Mouse (Mus musculus): ENCODE results near the gene Lbx2.
A peak's percentile ranks its signal among the peaks of the same experiment; 100 is the strongest.

Gene Lbx2

DNA sequence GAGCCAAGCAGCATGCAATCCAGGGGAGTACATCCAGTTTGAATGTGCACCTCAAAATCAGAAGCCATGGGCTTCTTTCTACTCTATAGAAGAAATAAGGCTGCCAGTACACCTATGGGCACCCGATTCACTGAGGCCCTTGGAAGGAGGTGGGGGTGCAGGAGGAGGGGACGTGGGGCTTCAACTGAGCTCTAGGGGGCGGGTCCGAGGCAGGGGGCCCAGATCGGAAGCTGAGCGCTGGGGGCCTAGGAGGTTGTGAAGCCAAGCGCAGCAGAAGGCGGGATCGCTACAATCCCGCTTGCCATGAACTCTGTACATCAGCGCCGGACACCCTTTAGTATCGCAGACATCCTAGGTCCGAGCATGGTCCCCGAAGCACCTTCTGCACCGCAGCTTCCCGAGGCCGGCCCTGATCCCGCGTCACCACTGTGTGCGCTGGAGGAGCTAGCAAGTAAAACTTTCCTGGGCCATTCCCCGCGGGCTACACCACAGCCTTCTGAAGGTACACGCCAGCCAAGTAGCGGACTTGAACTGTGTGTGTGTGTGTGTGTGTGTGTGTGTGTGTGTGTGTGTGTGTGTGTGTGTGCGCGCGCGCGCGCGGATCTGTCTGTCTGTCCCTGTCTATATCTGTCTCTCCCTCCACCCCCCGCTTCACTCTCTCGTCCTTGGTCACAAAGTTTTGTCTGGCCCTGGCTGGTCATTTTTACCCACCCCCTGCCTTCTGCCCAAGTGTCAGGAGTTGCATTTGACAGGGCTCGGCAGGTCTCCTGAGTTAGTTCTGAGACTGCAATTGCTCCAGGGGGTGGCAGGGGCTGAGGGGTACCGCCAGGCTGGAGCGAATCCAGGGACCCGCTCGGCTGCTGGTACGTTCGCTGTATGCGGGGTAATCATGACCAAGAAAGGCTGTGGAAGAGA, at the start of gene Lbx2:
TSS of gene Lbx2 (plus strand) at position 247 of the 915 bp plus-strand sequence.
- no peak for DNase-seq (ENCODE audit: low spot score)

DNA sequence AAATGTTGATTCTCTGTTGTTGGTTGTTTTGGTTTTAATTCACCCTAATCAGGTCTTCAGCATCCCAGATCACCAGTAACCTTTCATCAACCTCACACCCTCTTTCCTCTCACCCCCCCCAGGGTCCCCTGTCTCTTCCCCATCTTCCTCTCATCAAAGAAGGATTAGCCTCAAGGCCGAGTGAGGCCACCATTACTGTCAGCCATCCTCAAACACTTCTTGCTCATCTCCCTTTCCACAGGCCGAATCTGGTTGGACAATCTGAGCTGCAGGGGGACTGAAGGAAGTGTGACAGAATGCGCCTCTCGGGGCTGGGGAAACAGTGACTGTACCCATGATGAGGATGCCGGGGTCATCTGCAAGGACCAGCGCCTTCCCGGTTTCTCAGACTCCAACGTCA, 49.0 kb upstream of the Lbx2 start:
- no peak for DNase-seq (ENCODE audit: low spot score)

DNA sequence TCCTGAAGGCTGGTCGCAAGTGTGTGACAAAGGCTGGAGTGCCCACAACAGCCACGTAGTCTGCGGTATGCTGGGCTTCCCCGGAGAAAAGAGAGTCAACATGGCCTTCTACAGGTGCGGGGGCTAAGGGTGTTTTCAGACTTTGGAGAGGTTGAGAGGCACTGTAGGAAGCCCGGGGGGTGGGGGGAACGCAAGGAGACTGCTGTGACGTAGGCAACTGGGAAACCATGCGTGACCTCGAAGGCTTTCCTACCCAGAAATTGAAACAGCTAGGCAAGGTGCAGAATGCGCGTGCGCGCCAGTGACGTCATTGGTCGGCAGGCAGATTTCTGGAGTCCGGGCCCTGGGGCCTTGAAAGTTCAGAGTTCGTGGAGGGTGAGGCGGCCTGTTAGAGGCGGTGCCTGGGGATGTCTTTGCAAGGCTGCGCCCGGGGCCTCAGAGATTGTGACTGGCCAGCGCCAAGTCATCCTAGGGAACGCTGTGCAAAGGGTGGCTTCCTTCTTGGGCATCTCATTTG, 47.6 kb upstream of the Lbx2 start:
- peak; percentile 89 for DNase-seq (ENCODE audit: low spot score)

DNA sequence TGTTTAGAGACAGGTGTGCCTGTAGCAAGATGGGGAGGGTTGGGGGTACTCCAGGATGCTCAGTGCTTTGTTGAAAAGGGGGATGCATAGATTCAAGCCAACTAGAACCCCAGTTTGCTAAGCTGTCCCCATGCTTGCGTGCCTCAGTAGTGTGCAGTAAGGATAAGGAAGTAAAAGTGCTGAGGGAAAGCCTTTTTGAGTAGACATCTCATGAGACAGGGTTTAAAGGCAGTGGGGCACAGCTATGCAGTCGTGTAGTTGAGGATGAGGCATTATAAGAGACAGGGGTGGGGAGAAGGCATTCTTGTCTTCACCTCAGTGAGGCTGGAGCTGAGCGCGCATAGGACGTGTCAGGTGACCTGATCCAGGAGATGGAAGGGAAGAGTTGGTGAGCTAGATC, 45.6 kb upstream of the Lbx2 start:
- no peak for DNase-seq (ENCODE audit: low spot score)

DNA sequence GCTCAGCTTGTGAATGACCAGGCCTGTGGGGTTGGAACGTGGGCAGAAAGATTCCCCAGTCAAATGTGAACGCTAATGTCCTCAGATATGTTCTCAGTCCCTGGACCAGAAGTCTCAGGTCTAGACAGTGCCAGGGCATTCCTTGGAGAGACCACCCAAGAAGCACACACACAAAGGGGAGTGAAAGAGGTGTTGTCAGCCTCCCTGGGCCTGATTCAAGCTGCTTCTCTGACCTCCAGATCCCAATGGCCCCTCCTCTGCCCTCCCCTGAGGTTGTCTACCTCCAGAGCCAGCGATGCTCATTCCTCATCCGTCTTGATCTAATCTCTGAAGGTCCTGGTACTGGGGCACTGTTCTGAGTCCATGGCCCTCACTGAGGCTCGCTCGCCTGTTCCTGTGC, 42.6 kb upstream of the Lbx2 start:
- DNase-seq (ENCODE audit: low spot score): no peak

DNA sequence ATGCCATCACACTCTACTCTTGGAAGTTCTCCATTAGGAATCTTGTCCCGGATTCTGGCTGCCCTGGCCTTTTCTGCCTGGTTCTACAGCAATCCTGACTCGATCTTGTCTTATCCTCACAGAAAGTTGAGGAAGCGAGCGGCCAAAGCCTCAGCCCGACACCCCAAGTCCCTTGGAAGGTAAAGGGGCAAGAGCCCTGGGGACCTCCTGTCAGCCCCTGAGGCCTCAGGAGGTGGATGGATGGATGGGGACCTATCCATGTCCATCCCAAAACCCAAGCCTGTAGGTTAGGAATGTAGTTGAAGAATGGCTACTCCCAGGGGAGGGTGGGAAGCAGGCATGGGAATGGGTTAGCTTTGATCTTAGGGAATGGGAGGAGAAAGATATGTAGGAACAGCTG, 42.2 kb upstream of the Lbx2 start:
- no peak for DNase-seq (ENCODE audit: low spot score)

DNA sequence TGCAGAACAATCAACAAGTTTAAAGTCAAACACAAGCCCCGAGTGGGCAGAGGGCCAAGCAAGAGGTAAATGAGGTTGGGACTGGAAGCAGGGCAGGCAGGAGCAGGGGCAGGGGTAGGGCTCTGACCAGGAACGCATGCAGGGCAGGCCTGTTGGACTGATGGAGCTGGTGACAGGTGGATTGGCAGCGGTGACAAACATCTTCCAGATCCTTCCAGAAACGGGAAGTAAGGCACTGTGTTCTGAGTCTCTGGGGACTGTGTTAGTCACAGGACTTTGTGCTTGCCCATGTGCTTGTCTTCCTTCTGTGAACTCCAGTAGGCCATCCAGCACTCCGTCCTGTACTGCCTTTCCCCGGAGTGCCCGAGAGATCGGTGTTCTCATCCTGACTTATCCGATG, 41.4 kb upstream of the Lbx2 start:
- DNase-seq (ENCODE audit: low spot score): no peak

DNA sequence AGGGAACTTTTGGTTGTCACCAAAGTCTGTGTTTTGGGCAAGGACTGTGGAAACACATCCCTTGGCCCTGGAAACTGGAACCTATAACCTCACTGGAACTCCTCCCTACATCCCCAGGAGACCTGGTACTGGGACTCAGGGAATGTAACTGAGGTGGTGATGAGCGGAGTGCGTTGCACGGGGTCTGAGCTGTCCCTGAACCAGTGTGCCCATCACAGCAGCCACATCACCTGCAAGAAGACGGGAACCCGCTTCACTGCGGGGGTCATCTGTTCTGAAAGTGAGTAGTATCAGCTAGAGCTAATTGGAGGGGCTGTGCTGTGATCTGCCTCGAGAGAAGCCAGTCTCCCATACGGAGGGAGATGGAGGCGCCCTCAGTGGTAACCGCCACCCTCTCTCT, 36.8 kb upstream of the Lbx2 start:
- no peak for DNase-seq (ENCODE audit: low spot score)

DNA sequence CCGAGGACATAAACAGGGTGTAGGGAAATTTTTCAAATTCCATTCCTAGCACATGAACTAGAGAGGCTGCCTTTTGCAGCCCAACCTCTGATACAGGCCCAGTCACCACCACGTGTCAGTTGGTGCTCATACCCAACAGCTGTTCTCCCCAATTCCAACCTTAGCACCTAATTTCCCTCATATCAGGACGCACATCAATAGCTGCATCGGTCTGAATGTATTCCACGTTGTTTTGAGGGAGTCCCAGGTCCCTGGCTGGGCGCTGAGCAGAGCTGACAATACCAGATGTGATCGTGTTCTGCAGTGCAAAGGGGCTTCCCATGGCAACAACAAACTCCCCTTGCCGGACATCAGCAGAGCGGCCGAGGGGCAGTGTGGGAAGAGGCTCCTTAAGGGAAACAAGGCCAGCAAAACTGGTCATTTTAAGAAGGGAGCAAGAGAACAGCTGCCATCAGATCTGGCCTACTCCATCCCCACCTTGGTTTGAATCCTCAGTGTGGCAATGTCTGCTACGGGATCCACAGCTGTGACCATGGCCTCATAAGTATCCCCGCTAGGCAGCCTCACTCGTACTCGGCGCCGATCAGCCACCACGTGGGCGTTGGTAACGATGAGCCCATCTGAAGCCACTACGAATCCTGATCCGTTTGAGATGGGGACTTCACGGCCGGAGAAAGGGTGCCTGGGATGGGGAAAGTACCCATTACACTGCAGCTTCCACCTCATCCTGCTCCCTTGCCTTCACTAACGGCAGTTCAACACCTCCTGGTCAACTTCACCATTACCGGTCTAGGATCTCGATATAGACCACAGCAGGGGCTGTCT, 32.8 kb upstream of the Lbx2 start:
- DNase-seq (ENCODE audit: low spot score): no peak

DNA sequence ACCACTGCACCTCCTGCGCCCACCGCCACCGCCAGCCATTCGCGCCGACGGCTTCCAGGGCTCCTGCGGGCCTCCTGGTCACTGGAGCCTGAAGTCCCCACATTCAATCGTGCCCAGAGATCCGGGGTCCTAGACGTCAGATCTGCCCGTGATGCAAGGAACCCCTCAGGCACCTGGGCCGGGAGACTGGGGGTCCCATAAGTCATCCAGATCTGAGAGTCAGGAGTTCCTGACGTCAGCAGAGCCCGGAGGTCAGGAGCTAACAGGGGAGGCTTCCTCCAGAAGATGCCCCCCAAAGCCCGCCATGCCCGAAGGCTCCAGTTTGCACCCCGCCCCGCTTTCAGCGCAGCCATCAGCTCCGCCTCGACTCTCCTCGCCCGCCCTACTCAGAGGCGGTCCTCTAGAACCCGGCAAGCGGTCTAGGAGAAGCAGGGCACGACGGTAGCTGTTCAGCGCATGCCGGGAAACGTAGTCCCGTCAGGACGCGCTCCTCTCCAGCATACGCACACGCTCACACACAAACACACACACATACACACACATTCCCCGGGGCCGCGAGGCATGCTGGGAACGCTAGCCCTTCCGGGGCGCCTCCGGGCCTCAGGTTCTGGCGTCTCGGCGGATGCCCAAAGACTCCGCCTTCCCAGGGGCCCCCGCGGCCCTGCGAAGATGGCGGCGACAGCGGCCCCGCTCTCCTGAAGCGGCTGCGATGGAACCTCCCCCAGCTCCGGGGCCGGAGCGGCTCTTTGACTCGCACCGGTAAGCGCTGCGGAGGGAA, 31.9 kb upstream of the Lbx2 start, which contains the start of gene Aup1:
TSS of gene Aup1 (plus strand) at position 448 of the 778 bp plus-strand sequence.
- DNase-seq (ENCODE audit: low spot score): peak; percentile 97

DNA sequence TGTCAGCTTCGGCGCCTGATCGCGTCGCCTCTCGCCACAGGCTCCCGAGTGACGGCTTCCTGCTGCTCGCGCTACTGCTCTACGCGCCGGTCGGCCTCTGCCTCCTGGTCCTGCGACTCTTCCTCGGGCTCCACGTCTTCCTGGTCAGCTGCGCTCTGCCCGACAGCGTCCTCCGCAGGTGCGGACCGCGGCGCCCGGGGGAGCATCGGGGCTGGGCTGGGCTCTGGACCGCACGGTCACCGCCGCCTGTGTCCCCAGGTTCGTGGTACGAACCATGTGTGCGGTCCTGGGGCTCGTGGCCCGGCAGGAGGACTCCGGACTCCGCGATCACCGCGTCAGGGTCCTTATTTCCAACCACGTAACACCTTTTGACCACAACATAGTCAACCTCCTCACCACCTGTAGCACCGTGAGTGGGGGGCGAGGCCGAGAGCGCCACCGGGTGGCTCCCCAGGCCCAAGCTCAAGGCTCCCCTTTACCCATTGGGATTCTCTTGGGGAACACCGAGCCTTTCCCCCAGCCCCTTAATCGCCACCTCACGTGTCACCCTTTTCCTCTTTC, 31.2 kb upstream of the Lbx2 start, which contains the start of gene Htra2:
TSS of gene Htra2 (minus strand) at position 403 of the 561 bp plus-strand sequence.
- no peak for DNase-seq (ENCODE audit: low spot score)

DNA sequence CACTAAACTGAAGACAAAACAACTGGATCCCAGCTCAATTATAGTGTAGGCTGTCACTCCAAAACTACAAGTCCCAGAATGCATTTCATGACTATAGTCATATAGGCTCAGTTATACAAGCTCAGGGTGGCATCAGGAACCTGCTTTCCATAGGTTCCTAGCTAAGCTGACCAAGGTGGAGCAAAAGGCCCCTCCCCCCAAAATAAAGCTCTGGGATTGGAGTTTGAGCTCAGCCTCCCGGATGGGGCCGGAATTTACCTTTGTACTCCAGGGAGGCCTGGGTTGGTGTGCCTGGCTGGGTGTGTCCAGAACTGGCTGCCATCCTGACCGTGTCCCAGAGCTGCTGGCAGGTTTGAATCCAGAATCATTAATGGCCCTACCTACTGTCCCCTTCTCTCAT, 28.4 kb upstream of the Lbx2 start, which contains the start of gene Dqx1:
TSS of gene Dqx1 (plus strand) at position 55 of the 400 bp plus-strand sequence.
- DNase-seq (ENCODE audit: low spot score): no peak

DNA sequence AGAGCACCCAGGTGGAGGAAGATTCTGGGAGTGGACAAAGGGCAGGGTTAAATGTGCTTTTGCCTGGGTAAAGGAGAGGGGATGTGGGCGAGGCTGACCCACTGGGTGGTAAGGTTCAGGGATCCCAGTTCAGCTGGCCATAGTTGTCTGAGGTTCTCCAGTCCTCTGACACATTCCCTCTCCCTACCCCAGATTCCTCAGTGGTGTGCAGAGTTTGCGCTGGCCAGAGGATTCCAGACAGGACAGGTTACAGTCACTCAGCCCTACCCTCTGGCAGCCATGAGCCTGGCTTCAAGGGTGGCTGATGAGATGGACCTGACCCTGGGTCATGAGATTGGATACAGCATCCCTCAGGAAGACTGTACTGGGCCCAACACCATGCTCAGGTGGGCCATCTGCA, 27.4 kb upstream of the Lbx2 start:
- DNase-seq (ENCODE audit: low spot score): no peak

DNA sequence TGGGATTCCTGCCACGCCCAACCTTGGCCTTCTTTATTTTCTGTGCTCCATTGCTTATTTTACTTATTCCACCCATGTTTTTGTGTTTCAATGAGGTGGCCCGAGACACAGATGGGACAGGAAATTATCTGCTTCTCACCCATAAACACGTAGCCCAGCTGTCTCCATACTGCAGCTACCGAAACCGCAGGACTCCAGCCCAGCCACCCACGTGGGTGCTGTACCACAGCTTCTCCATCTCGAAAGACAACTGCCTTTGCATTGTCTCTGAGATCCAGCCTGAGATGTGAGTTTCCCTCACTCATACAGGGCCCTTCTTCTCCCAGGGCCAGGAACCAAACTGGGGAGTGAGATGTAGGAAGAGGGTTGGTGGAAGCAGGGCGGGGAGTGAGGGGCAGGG, 20.2 kb upstream of the Lbx2 start:
- no peak for DNase-seq (ENCODE audit: low spot score)

DNA sequence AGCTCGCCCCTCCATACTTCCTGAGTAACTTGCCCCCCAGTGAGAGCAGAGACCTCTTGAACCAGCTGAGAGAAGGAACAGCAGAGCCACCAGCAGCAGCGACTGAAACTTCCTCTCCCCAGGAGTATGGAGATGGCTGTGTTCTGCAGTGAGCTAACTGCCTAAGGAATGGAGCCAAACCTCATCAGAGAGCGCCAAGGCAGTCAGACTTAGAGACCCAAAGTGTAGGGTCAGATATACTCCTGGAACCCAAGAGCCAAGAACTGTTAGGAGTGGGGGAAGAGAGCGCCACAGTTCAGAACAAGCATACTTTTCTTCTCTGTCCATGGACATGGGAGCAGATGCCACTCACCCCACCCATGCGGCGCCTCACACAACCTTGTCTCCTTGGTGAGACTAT, 19.7 kb upstream of the Lbx2 start:
- DNase-seq (ENCODE audit: low spot score): no peak

DNA sequence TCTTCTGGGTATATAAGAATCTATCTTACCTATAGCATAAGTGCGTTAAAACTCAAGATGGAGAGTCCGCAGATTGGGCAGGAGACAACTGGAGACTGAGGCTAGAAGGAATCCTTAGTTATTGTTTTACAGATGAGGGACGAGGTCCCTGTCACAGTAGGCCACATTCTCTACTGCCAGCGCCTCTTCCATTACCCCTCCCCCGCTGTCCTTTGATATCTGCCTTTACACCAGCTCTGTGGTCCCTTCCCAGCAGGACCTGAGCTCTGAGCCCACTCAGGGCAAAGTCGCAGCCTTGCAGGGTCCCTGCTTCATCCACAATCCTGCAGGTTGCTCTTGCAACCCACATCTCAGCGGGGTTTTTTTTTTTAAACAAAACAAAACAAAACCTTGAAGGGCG, 17.9 kb upstream of the Lbx2 start:
- no peak for DNase-seq (ENCODE audit: low spot score)

DNA sequence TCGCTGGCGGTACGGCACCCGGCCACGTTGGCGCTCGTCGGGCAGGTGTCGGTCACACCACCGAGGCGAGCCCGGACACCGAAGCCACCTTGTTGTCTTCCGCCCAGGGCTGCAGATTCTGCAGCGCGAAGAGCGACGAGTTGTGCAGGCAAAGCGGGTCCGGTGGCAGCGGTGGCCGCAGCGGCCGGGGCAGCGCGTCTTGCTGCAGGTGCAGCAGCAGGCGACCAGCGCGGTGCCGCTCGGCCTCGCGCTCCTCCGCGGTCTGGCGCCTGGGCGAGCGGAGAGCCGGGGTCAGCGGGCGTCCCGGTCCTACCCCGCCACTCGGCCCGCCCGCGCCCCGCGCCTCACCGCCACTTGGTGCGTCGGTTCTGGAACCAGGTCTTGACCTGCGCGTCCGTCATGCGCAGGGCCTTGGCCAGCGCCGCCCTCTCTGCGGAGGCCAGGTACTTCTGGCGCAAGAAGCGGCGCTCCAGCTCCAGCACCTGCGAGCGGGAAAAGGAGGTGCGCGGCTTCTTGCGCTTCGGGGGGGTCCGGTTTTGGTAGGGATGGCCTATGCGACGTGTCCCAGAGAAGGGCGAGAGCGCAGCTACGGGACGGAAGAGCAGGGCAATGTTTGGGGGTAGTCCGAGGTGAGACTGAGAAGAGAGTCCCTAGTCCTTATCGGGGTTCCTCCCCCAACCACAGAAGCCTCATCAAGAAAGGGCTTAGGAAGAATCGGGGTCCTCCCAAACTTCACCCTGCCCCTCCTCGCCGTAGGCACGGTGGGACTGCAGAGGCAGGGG, 17.3 kb upstream of the Lbx2 start:
- DNase-seq (ENCODE audit: low spot score): no peak

DNA sequence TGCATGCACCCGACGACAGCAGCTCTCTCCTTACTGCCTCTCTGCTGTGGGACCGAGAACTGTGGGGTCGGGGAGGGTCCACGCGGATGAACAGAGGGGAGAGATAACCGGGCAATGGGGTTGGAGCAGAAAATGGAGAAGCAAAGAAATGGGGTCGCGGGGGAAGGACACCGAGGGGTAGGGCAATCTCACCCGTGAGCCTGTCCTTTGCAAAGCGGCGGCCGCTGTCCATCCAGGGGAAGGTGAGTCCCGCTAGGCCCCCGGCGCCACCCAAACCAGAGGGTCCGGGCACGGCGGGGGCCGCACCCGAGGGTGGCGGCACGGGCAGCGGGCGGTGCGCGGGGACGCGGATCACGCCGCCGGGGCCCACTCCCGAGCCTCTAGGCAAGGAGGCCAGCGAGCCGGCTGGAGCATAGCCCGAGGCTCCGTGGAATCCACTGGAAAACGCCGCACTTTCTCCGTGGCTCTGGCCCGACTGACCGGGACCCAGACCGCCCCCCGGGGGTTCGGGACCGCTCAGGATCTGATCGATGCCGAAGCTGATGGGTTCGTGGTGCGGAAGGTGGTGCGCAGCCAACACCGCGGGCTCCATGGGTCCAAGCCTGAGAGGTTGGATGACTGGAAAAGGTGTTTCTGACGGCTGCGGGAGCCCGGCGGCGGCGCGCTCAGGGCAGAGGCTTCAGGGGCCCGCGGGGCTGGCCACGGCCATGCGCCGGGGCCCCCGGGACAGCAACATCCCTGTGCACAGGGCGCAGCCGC, 16.5 kb upstream of the Lbx2 start:
- DNase-seq (ENCODE audit: low spot score): no peak

DNA sequence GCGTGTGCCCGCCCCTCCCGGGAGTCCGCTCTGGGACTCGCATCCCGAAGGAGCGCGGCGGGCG, 16.1 kb upstream of the Lbx2 start, which contains the start of gene Tlx2:
TSS of gene Tlx2 (minus strand) at position 47 of the 64 bp plus-strand sequence.
- no peak for DNase-seq (ENCODE audit: low spot score)
